Mouse (Mus musculus) lung, embryonic 15.5 days (tissue): Measurements from ENCODE around the gene Lrrc71. TPM values are rescaled to one million over a fixed set of nuclear protein-coding genes. Genes with fewer than 3 reads are reported as not detected.

Source experiments
- ATAC-seq: fragments of 200-750 bp; cut with Nextera tagmentation; 2 replicates; pipeline ENCODE4 v1.8.0; 2017; ENCODE audit warnings: moderate number of reproducible peaks, borderline replicate concordance; ENCODE audit not compliant: low FRiP score, low TSS enrichment; ENCODE audit errors: extremely low read depth
- H3K27ac ChIP-seq: fragments of 300-500 bp; sonication (generic); 2 replicates; pipeline ENCODE4 v1.5.1; 2015; ENCODE audit warnings: moderate library complexity, mild to moderate bottlenecking, inconsistent platforms
- H3K27me3 ChIP-seq: fragments of 300-500 bp; sonication (generic); 2 replicates; pipeline ENCODE4 v1.6.1; 2015; ENCODE audit warnings: inconsistent platforms
- H3K36me3 ChIP-seq: fragments of 300-500 bp; sonication (generic); 2 replicates; pipeline ENCODE4 v1.6.1; 2015; ENCODE audit warnings: inconsistent platforms
- H3K4me1 ChIP-seq: fragments of 300-500 bp; sonication (generic); 2 replicates; pipeline ENCODE4 v1.6.1; 2015; ENCODE audit warnings: inconsistent platforms
- H3K4me2 ChIP-seq: fragments of 300-500 bp; sonication (generic); 2 replicates; pipeline ENCODE4 v1.6.1; 2015; ENCODE audit warnings: inconsistent platforms, mild to moderate bottlenecking, moderate library complexity
- H3K4me3 ChIP-seq: fragments of 300-500 bp; sonication (generic); 2 replicates; pipeline ENCODE4 v1.5.1; 2015; ENCODE audit warnings: mild to moderate bottlenecking, inconsistent platforms
- H3K9ac ChIP-seq: fragments of 300-500 bp; sonication (generic); 2 replicates; pipeline ENCODE4 v1.6.1; 2015; ENCODE audit warnings: inconsistent platforms
- H3K9me3 ChIP-seq: fragments of 300-500 bp; sonication (generic); 2 replicates; pipeline ENCODE4 v1.6.1; 2016; ENCODE audit warnings: inconsistent platforms
- WGBS: fragments of 180-500 bp; shearing (Covaris S2); methylation state at CpG from one replicate; pipeline ENCODE4 v1.1.7; 2015; 5-methylcytosine and 5-hydroxymethylcytosine counted together
- polyA plus RNA-seq: library from polyadenylated mRNA; unstranded; fragments of >200 nt; fragmentation: Nextera tagmentation; extraction: Ambion mirVana; gene quantifications from 2 replicates; pipeline ENCODE4 v1.2.1, GENCODE M21; 2015

The Lrrc71 gene
- polyA plus RNA-seq, 1 experiment from 2014 or later, result 1.6 TPM

GRCm38 (mm10) chr3:87761408-87762375, 13.3 kb upstream of the Lrrc71 start:
- 0 out of 2 replicates have a peak overlapping the region, but pooled peaks have one; percentile 4 for H3K9ac ChIP-seq
- ATAC-seq, result no peak
- H3K9me3 ChIP-seq, result no peaks in the 10 kb centered on the region
- H3K4me1 ChIP-seq, result peaks cover 60% of the 10 kb centered on the region
- H3K4me2 ChIP-seq, result no peak overlapping the region
- no peak overlapping the region for H3K4me3 ChIP-seq
- peaks cover 9% of the 10 kb centered on the region; the same call in 1 of the 2 replicates for H3K36me3 ChIP-seq
- H3K27me3 ChIP-seq, result no peaks in the 10 kb centered on the region
- no peak overlapping the region; the same call in 1 of the 2 replicates for H3K27ac ChIP-seq
- 56% methylated on average over 20 of the region's 20 CpGs for WGBS

- H3K27ac ChIP-seq, result no peak overlapping the region
- no peak for ATAC-seq
- WGBS, result 42% methylated on average over 4 of the region's 5 CpGs
- no peaks in the 10 kb centered on the region for H3K27me3 ChIP-seq
- H3K4me1 ChIP-seq, result peaks cover 36% of the 10 kb centered on the region
- H3K4me3 ChIP-seq, result no peak overlapping the region
- no peak overlapping the region for H3K9ac ChIP-seq
- no peak overlapping the region for H3K4me2 ChIP-seq
- no peaks in the 10 kb centered on the region for H3K9me3 ChIP-seq
- peaks cover 19% of the 10 kb centered on the region for H3K36me3 ChIP-seq
These were observed 10.2 kb upstream of the Lrrc71 start for GRCm38 (mm10) chr3:87758641-87759040.

- WGBS, result 57% methylated on average over 20 of the region's 20 CpGs
- Histone ChIP-seq H3K9me3 (no peaks in the 10 kb centered on the region), H3K27ac (no peak overlapping the region), H3K4me2 (peak overlapping the region; percentile 47), H3K4me1 (peaks cover 16% of the 10 kb centered on the region), H3K9ac (no peak overlapping the region), H3K4me3 (no peak overlapping the region), H3K27me3 (no peaks in the 10 kb centered on the region), H3K36me3 (peaks cover 25% of the 10 kb centered on the region)
- ATAC-seq, result no peak
These were observed 8.1 kb upstream of the Lrrc71 start for GRCm38 (mm10) chr3:87756488-87756887.

GRCm38 (mm10) chr3:87755964-87756363, 7.5 kb upstream of the Lrrc71 start:
- Histone ChIP-seq H3K9ac (0 out of 2 replicates have a peak overlapping the region, but pooled peaks have one; percentile 16), H3K27me3 (no peaks in the 10 kb centered on the region), H3K36me3 (peaks cover 27% of the 10 kb centered on the region), H3K9me3 (no peaks in the 10 kb centered on the region), H3K4me3 (peak overlapping the region; percentile 2; the same call in 1 of the 2 replicates), H3K27ac (no peak overlapping the region), H3K4me1 (peaks cover 12% of the 10 kb centered on the region; the same call in 1 of the 2 replicates), H3K4me2 (peak overlapping the region; percentile 47)
- peak; percentile 78 for ATAC-seq
- WGBS, result 7% methylated on average over 24 of the region's 24 CpGs

GRCm38 (mm10) chr3:87753829-87754228, 5.4 kb upstream of the Lrrc71 start:
- ATAC-seq, result no peak
- peaks cover 7% of the 10 kb centered on the region; the same call in 1 of the 2 replicates for H3K4me1 ChIP-seq
- no peaks in the 10 kb centered on the region for H3K9me3 ChIP-seq
- H3K36me3 ChIP-seq, result peaks cover 21% of the 10 kb centered on the region
- H3K27me3 ChIP-seq, result no peaks in the 10 kb centered on the region
- no peak overlapping the region for H3K4me3 ChIP-seq
- 87% methylated on average over 13 of the region's 13 CpGs for WGBS
- H3K27ac ChIP-seq, result no peak overlapping the region
- H3K9ac ChIP-seq, result no peak overlapping the region
- no peak overlapping the region for H3K4me2 ChIP-seq

GRCm38 (mm10) chr3:87752567-87752966, 4.1 kb upstream of the Lrrc71 start:
- H3K4me1 ChIP-seq, result peaks cover 10% of the 10 kb centered on the region
- no peaks in the 10 kb centered on the region for H3K9me3 ChIP-seq
- H3K9ac ChIP-seq, result no peak overlapping the region
- no peaks in the 10 kb centered on the region for H3K27me3 ChIP-seq
- no peak overlapping the region for H3K4me3 ChIP-seq
- no peak for ATAC-seq
- no peak overlapping the region for H3K27ac ChIP-seq
- peaks cover 18% of the 10 kb centered on the region for H3K36me3 ChIP-seq
- H3K4me2 ChIP-seq, result no peak overlapping the region
- 82% methylated on average over 3 of the region's 3 CpGs for WGBS

- ATAC-seq, result no peak
These were observed 1.6 kb upstream of the Lrrc71 start for GRCm38 (mm10) chr3:87749977-87750376.

GRCm38 (mm10) chr3:87749036-87749435, 611 bp upstream of the Lrrc71 start:
- Histone ChIP-seq H3K27ac (no peak overlapping the region), H3K36me3 (peaks cover 12% of the 10 kb centered on the region), H3K4me1 (peaks cover 19% of the 10 kb centered on the region), H3K4me3 (no peak overlapping the region), H3K27me3 (no peaks in the 10 kb centered on the region), H3K4me2 (no peak overlapping the region), H3K9me3 (no peaks in the 10 kb centered on the region), H3K9ac (no peak overlapping the region)
- 15% methylated on average over 5 of the region's 5 CpGs for WGBS
- ATAC-seq, result no peak; the same call in 1 of the 2 replicates

More at GRCm38 (mm10) chr3:87749977-87750376, 1.6 kb upstream of the Lrrc71 start:
- H3K4me3 ChIP-seq, result no peak overlapping the region
- H3K4me2 ChIP-seq, result no peak overlapping the region
- peaks cover 16% of the 10 kb centered on the region for H3K4me1 ChIP-seq
- H3K27me3 ChIP-seq, result no peaks in the 10 kb centered on the region
- peaks cover 18% of the 10 kb centered on the region for H3K36me3 ChIP-seq
- WGBS, result 84% methylated on average over 12 of the region's 12 CpGs
- H3K9ac ChIP-seq, result no peak overlapping the region
- H3K27ac ChIP-seq, result no peak overlapping the region
- H3K9me3 ChIP-seq, result no peaks in the 10 kb centered on the region

- no peak overlapping the region; the same call in 1 of the 2 replicates for H3K9ac ChIP-seq
- H3K4me2 ChIP-seq, result peak overlapping the region; percentile 50
- peak overlapping the region; percentile 21; the same call in 1 of the 2 replicates for H3K4me3 ChIP-seq
- H3K4me1 ChIP-seq, result peaks cover 19% of the 10 kb centered on the region
- H3K27ac ChIP-seq, result peak overlapping the region; percentile 70
- 20% methylated on average over 18 of the region's 18 CpGs for WGBS
- no peaks in the 10 kb centered on the region for H3K9me3 ChIP-seq
- ATAC-seq, result peak; percentile 74
- H3K27me3 ChIP-seq, result no peaks in the 10 kb centered on the region
- H3K36me3 ChIP-seq, result no peaks in the 10 kb centered on the region; the same call in 1 of the 2 replicates
These were observed 3.3 kb downstream of the Lrrc71 start for GRCm38 (mm10) chr3:87745036-87745659.

GRCm38 (mm10) chr3:87743927-87744326, 4.5 kb downstream of the Lrrc71 start:
- no peaks in the 10 kb centered on the region for H3K27me3 ChIP-seq
- no peak overlapping the region for H3K4me3 ChIP-seq
- H3K27ac ChIP-seq, result no peak overlapping the region
- no peak overlapping the region for H3K9ac ChIP-seq
- H3K4me1 ChIP-seq, result peaks cover 19% of the 10 kb centered on the region
- H3K36me3 ChIP-seq, result no peaks in the 10 kb centered on the region
- H3K9me3 ChIP-seq, result no peaks in the 10 kb centered on the region
- 79% methylated on average over 4 of the region's 4 CpGs for WGBS
- H3K4me2 ChIP-seq, result no peak overlapping the region
- ATAC-seq, result no peak

- ATAC-seq, result no peak
- no peak overlapping the region for H3K4me3 ChIP-seq
- no peak overlapping the region for H3K4me2 ChIP-seq
- no peaks in the 10 kb centered on the region for H3K27me3 ChIP-seq
- WGBS, result 86% methylated on average over 16 of the region's 16 CpGs
- peaks cover 14% of the 10 kb centered on the region for H3K4me1 ChIP-seq
- H3K27ac ChIP-seq, result no peak overlapping the region
- H3K9me3 ChIP-seq, result no peaks in the 10 kb centered on the region
- peaks cover 8% of the 10 kb centered on the region for H3K36me3 ChIP-seq
- no peak overlapping the region for H3K9ac ChIP-seq
These were observed 5.7 kb downstream of the Lrrc71 start for GRCm38 (mm10) chr3:87742735-87743134.
